ENCODE assay signal across 8 mouse cellular contexts in the genomic region with DNA sequence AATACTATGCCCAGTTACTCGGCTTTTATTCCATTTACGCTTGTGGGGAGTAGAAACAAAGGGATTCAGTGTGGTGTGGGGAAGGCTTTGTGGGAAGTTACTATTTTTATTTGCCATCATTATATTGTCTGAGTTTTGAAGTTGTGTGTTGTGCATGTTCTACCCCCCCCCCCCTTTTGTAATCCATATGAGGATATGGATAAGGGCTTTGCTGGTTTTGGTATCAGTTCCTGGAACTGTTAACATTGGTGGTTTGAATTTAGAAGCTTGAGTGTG. TPM values are rescaled to one million over a fixed set of nuclear protein-coding genes. Genes with fewer than 3 reads are reported as not detected.
A peak's percentile ranks its signal among the peaks of the same experiment; 100 is the strongest.
DNase-seq lines count a peak whose midpoint lies in the region; ATAC-seq and TF ChIP-seq lines count a peak whose summit lies in the region.

No protein-coding gene starts in this region.

- 0% methylated on average over 2 of the region's 2 CpGs for WGBS in heart, postnatal 0 days
- 0% methylated on average over 2 of the region's 2 CpGs for WGBS in bone marrow, adult 2 months
- 0% methylated on average over 2 of the region's 2 CpGs for WGBS in hindbrain, embryonic 12.5 days
- 0% methylated on average over 2 of the region's 2 CpGs for WGBS in midbrain, embryonic 12.5 days

- DNase-seq in heart, postnatal 0 days (ENCODE audit: low spot score): no peak
- DNase-seq in heart, adult 18-20 months: no peak
- no peak for DNase-seq in cerebellum, postnatal 36 days
- DNase-seq in retina, postnatal 1 day: no peak

- peaks cover 17% of the 10 kb centered on the region for H3K4me1 ChIP-seq in heart, postnatal 0 days (ENCODE audit: control insufficient read depth, insufficient read depth)
- no peaks in the 10 kb centered on the region; the same call in 1 of the 2 replicates for H3K4me1 ChIP-seq in bone marrow, adult 2 months (ENCODE audit: control insufficient read depth, insufficient read depth, low read length)
- H3K4me1 ChIP-seq in hindbrain, embryonic 12.5 days: peaks cover 17% of the 10 kb centered on the region
- peaks cover 7% of the 10 kb centered on the region for H3K4me1 ChIP-seq in midbrain, embryonic 12.5 days

- H3K27me3 ChIP-seq in heart, postnatal 0 days (ENCODE audit: control insufficient read depth, insufficient read depth, low read length): no peaks in the 10 kb centered on the region
- no peaks in the 10 kb centered on the region for H3K27me3 ChIP-seq in hindbrain, embryonic 12.5 days
- no peaks in the 10 kb centered on the region for H3K27me3 ChIP-seq in midbrain, embryonic 12.5 days

- no peak for ATAC-seq in heart, postnatal 0 days (ENCODE audit: insufficient read depth, low read depth)
- no peak for ATAC-seq in hindbrain, embryonic 12.5 days (ENCODE audit: low FRiP score)
- ATAC-seq in midbrain, embryonic 12.5 days (ENCODE audit: low FRiP score, low read depth): no peak
- ATAC-seq in CD4-positive, CD25-positive, alpha-beta regulatory T cell, adult 4 months: no peak

- TF ChIP-seq EP300 in heart, postnatal 0 days (IDR thresholded peaks at IDR 0.05; ENCODE audit: low read depth): no peak

- H3K9ac ChIP-seq in heart, postnatal 0 days (replicated peaks; ENCODE audit: low read depth, low read length): peak overlapping the region; percentile 100
- peak overlapping the region; percentile 98 for H3K9ac ChIP-seq in hindbrain, embryonic 12.5 days
- peak overlapping the region; percentile 97 for H3K9ac ChIP-seq in midbrain, embryonic 12.5 days (replicated peaks)

- H3K4me3 ChIP-seq in heart, postnatal 0 days (ENCODE audit: low read depth, low read length): peak overlapping the region; percentile 96
- H3K4me3 ChIP-seq in bone marrow, adult 2 months (replicated peaks; ENCODE audit: control insufficient read depth, low read depth, low read length): peak overlapping the region; percentile 96
- peak overlapping the region; percentile 95 for H3K4me3 ChIP-seq in hindbrain, embryonic 12.5 days
- peak overlapping the region; percentile 93 for H3K4me3 ChIP-seq in midbrain, embryonic 12.5 days

- no peak for TF ChIP-seq POLR2A in bone marrow, adult 2 months (IDR thresholded peaks at IDR 0.05; ENCODE audit: borderline replicate concordance, control insufficient read depth, low read depth, low read length)

- no peaks in the 10 kb centered on the region for H3K36me3 ChIP-seq in heart, postnatal 0 days (replicated peaks; ENCODE audit: control insufficient read depth, insufficient read depth, low read length)
- no peaks in the 10 kb centered on the region for H3K36me3 ChIP-seq in hindbrain, embryonic 12.5 days
- H3K36me3 ChIP-seq in midbrain, embryonic 12.5 days: no peaks in the 10 kb centered on the region

- H3K27ac ChIP-seq in heart, postnatal 0 days (ENCODE audit: low read depth): peak overlapping the region; percentile 100
- no peak overlapping the region for H3K27ac ChIP-seq in bone marrow, adult 2 months (ENCODE audit: control insufficient read depth, insufficient read depth, low read depth, low read length, poor library complexity)
- H3K27ac ChIP-seq in hindbrain, embryonic 12.5 days: peak overlapping the region; percentile 35; the same call in 1 of the 2 replicates
- no peak overlapping the region; the same call in 1 of the 2 replicates for H3K27ac ChIP-seq in midbrain, embryonic 12.5 days (replicated peaks)

- no peak for TF ChIP-seq CTCF in heart, postnatal 0 days (IDR thresholded peaks at IDR 0.05; ENCODE audit: low read depth)
- TF ChIP-seq CTCF in bone marrow, adult 2 months (IDR thresholded peaks at IDR 0.05; ENCODE audit: control insufficient read depth, insufficient read depth, low read length): no peak

- H3K4me2 ChIP-seq in heart, postnatal 0 days (ENCODE audit: low read depth, low read length): peak overlapping the region; percentile 82
- peak overlapping the region; percentile 88 for H3K4me2 ChIP-seq in hindbrain, embryonic 12.5 days (replicated peaks)
- H3K4me2 ChIP-seq in midbrain, embryonic 12.5 days (replicated peaks): peak overlapping the region; percentile 88

- H3K9me3 ChIP-seq in heart, postnatal 0 days (replicated peaks; ENCODE audit: control insufficient read depth, low read length): no peaks in the 10 kb centered on the region
- H3K9me3 ChIP-seq in hindbrain, embryonic 12.5 days (replicated peaks): no peaks in the 10 kb centered on the region
- H3K9me3 ChIP-seq in midbrain, embryonic 12.5 days: no peaks in the 10 kb centered on the region

RNA-seq across cellular contexts. Expression of gene Picalm, which starts 1.3 kb away (rescaled TPM):
- 169 and 208 TPM in 2 replicates for total RNA-seq in heart, postnatal 0 days (2014; rRNA removed; ENCODE audit: low replicate concordance)
- 25.2 and 29.2 TPM in 2 replicates for polyA plus RNA-seq in heart, postnatal 0 days (2015; fragmentation: Nextera tagmentation; extraction: Ambion mirVana)
- total RNA-seq in heart, adult 18-20 months (2021): 100 to 1,000 TPM; 114 to 129 TPM
- polyA plus RNA-seq in bone marrow, adult 2 months (2011; ENCODE audit: insufficient read depth, insufficient read length, low replicate concordance, missing spikeins): 185 and 222 TPM in 2 replicates
- 44.8 and 49.0 TPM in 2 replicates for polyA plus RNA-seq in hindbrain, embryonic 12.5 days (2016; fragmentation: Nextera tagmentation; extraction: Ambion mirVana)
- 44.5 and 53.2 TPM in 2 replicates for polyA plus RNA-seq in midbrain, embryonic 12.5 days (2016; fragmentation: Nextera tagmentation; extraction: Ambion mirVana)
- 10 to 100 TPM; 49.0 to 71.7 TPM for polyA plus RNA-seq in CD4-positive, CD25-positive, alpha-beta regulatory T cell, adult 4 months (2017; shearing (Covaris generic))

Comparison
In these comparisons a context has a peak if more than half of its experiments do, and no peak if none do; other contexts are left out.
1. H3K27ac ChIP-seq: peak in heart, postnatal 0 days (single experiment) and hindbrain, embryonic 12.5 days (single experiment); none in bone marrow, adult 2 months (single experiment) and midbrain, embryonic 12.5 days (single experiment).
2. Peak in every context shown above with its lines, with median percentiles within 50 percentile points of each other: H3K4me2 ChIP-seq, H3K4me3 ChIP-seq and H3K9ac ChIP-seq.